Mouse (Mus musculus): ENCODE measurements around the gene Mier2. TPM values are rescaled to one million over a fixed set of nuclear protein-coding genes. Genes with fewer than 3 reads are reported as not detected.

Mier2 gene
- polyA plus RNA-seq, 1 experiment from 2014 or later, result 66.1 TPM

- H3K9ac ChIP-seq, result no peak overlapping the region
- H3K4me3 ChIP-seq, result no peak overlapping the region
- no peak overlapping the region for H3K4me2 ChIP-seq (replicated peaks)
- 0 out of 2 replicates have a peak, but pooled peaks cover 3% of the 10 kb centered on the region for H3K27me3 ChIP-seq
- WGBS, result 89% methylated on average over 6 of the region's 6 CpGs
- ATAC-seq (ENCODE audit: low FRiP score), result no peak
- no peaks in the 10 kb centered on the region for H3K9me3 ChIP-seq (replicated peaks)
- no peaks in the 10 kb centered on the region for H3K4me1 ChIP-seq
- no peak overlapping the region for H3K27ac ChIP-seq
- no peaks in the 10 kb centered on the region for H3K36me3 ChIP-seq
Measured at GRCm38 (mm10) chr10:79585136-79585535, 30.1 kb upstream of the Mier2 start.

DNA sequence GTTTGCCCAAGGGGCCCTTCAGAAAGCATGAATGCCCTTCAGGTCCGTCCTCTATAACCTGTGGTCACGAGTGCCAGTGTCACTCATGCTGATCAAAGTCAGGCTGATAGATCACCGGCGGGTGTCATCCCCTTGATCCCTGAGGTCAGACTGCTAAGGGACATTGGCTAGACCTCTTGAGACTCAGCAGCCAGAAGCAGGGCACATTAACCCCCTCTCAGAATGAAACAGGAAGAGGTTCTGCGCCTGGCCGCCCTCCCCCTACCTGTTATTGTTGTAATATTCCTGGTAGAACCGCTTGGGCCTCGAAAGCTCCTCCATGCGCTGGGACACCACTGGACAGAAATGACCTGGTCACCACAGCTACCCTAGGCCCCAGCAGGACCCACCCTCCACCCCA is 29.4 kb upstream of the Mier2 start:
- no peak overlapping the region for H3K4me3 ChIP-seq
- no peak overlapping the region for H3K27ac ChIP-seq
- H3K27me3 ChIP-seq, result peaks cover 6% of the 10 kb centered on the region; the same call in 1 of the 2 replicates
- H3K4me2 ChIP-seq (replicated peaks), result no peak overlapping the region
- no peak overlapping the region for H3K9ac ChIP-seq
- H3K4me1 ChIP-seq, result no peaks in the 10 kb centered on the region
- H3K9me3 ChIP-seq (replicated peaks), result no peaks in the 10 kb centered on the region
- ATAC-seq (ENCODE audit: low FRiP score), result no peak
- H3K36me3 ChIP-seq, result no peaks in the 10 kb centered on the region
- 80% methylated on average over 9 of the region's 9 CpGs for WGBS

DNA sequence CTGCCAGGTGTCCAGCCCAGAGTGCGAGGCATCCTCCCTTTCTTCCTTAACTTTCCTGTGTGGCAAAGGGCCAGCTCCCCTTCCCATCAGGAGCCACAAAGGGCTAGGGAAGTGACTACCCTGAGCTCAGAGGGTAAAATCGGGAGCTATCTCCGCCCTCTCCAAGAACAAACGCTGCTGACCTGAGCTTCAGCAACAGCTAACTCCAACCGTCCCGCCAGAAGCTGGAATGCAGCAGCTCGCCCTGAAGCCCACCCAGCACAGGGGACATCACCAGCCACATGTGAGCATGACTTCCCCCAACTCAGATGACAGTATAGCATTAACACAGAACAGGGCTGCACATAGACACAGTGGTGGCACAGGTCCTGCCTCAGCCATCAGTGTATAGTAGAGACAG is 29.0 kb upstream of the Mier2 start:
- Histone ChIP-seq H3K9ac (no peak overlapping the region), H3K4me2 (replicated peaks) (no peak overlapping the region), H3K36me3 (no peaks in the 10 kb centered on the region), H3K27ac (no peak overlapping the region), H3K4me1 (no peaks in the 10 kb centered on the region), H3K27me3 (peaks cover 10% of the 10 kb centered on the region; the same call in 1 of the 2 replicates), H3K4me3 (no peak overlapping the region), H3K9me3 (replicated peaks) (no peaks in the 10 kb centered on the region)
- ATAC-seq (ENCODE audit: low FRiP score), result no peak
- 70% methylated on average over 7 of the region's 7 CpGs for WGBS

DNA sequence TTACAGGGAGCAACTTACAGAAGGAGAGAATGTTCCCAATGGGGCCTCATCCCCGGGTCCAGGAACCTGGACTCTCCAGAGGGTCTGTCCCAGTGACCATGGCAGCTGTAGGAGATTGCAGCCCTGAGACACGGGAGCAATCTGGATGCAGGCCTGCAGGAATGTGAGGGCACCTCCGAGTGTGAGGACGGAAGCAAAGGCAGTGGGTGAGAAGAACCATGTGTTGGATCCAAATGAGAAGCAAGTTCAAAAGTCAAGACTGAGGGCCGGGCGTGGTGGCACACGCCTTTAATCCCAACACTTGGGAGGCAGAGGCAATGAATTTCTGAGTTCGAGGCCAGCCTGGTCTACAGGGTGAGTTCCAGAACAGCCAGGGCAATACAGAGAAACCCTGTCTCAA is 26.5 kb upstream of the Mier2 start:
- H3K9ac ChIP-seq, result no peak overlapping the region
- WGBS, result 92% methylated on average over 8 of the region's 8 CpGs
- peaks cover 11% of the 10 kb centered on the region; the same call in 1 of the 2 replicates for H3K27me3 ChIP-seq
- H3K36me3 ChIP-seq, result no peaks in the 10 kb centered on the region
- no peak overlapping the region for H3K4me2 ChIP-seq (replicated peaks)
- H3K9me3 ChIP-seq (replicated peaks), result peaks cover 3% of the 10 kb centered on the region; the same call in 1 of the 2 replicates
- H3K4me3 ChIP-seq, result no peak overlapping the region
- no peak overlapping the region for H3K27ac ChIP-seq
- no peaks in the 10 kb centered on the region for H3K4me1 ChIP-seq
- ATAC-seq (ENCODE audit: low FRiP score), result no peak

GRCm38 (mm10) chr10:79580811-79581210 is 25.8 kb upstream of the Mier2 start:
- Histone ChIP-seq H3K27ac (no peak overlapping the region), H3K9me3 (replicated peaks) (peaks cover 3% of the 10 kb centered on the region; the same call in 1 of the 2 replicates), H3K4me3 (no peak overlapping the region), H3K4me1 (no peaks in the 10 kb centered on the region), H3K4me2 (replicated peaks) (no peak overlapping the region), H3K36me3 (no peaks in the 10 kb centered on the region), H3K9ac (no peak overlapping the region), H3K27me3 (peaks cover 11% of the 10 kb centered on the region; the same call in 1 of the 2 replicates)
- no peak for ATAC-seq (ENCODE audit: low FRiP score)
- WGBS, result 40% methylated on average over 6 of the region's 6 CpGs

DNA sequence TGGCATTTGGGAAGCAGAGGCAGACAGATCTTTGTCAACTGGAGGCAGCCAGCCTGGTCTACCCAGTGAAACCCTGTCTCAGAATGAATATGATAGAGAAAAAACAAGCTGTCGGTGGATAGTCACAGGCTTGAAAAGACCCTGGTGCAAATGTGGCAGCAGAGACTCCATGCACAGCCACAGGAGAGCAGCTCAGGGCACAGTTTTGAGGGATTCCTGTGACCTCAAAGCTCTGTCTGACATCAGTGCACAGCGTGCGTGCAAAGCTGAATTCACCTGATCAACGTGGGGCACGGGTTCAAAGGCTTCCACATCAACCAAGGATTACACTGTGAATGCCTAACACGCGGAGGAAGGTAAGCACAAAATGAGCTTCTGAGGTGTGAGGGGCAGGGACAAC is 25.4 kb upstream of the Mier2 start:
- Histone ChIP-seq H3K4me3 (no peak overlapping the region), H3K9me3 (replicated peaks) (peaks cover 3% of the 10 kb centered on the region; the same call in 1 of the 2 replicates), H3K27me3 (peaks cover 11% of the 10 kb centered on the region; the same call in 1 of the 2 replicates), H3K9ac (no peak overlapping the region), H3K27ac (no peak overlapping the region), H3K4me2 (replicated peaks) (no peak overlapping the region), H3K36me3 (no peaks in the 10 kb centered on the region), H3K4me1 (no peaks in the 10 kb centered on the region)
- 65% methylated on average over 7 of the region's 7 CpGs for WGBS
- no peak for ATAC-seq (ENCODE audit: low FRiP score)

- Histone ChIP-seq H3K9me3 (replicated peaks) (peaks cover 3% of the 10 kb centered on the region; the same call in 1 of the 2 replicates), H3K27ac (no peak overlapping the region), H3K36me3 (no peaks in the 10 kb centered on the region), H3K27me3 (peaks cover 11% of the 10 kb centered on the region; the same call in 1 of the 2 replicates), H3K4me1 (no peaks in the 10 kb centered on the region), H3K4me2 (replicated peaks) (no peak overlapping the region), H3K9ac (no peak overlapping the region), H3K4me3 (no peak overlapping the region)
- 83% methylated on average over 12 of the region's 12 CpGs for WGBS
- no peak for ATAC-seq (ENCODE audit: low FRiP score)
Measured at GRCm38 (mm10) chr10:79579781-79580180, 24.8 kb upstream of the Mier2 start.

- WGBS, result 84% methylated on average over 7 of the region's 7 CpGs
- peaks cover 3% of the 10 kb centered on the region; the same call in 1 of the 2 replicates for H3K9me3 ChIP-seq (replicated peaks)
- 0 out of 2 replicates have a peak, but pooled peaks have one; percentile 2 for ATAC-seq (ENCODE audit: low FRiP score)
- no peak overlapping the region for H3K4me2 ChIP-seq (replicated peaks)
- peaks cover 11% of the 10 kb centered on the region; the same call in 1 of the 2 replicates for H3K27me3 ChIP-seq
- H3K4me3 ChIP-seq, result no peak overlapping the region
- H3K4me1 ChIP-seq, result no peaks in the 10 kb centered on the region
- H3K27ac ChIP-seq, result no peak overlapping the region
- H3K9ac ChIP-seq, result no peak overlapping the region
- H3K36me3 ChIP-seq, result no peaks in the 10 kb centered on the region
Measured at GRCm38 (mm10) chr10:79578891-79579290, 23.9 kb upstream of the Mier2 start.

DNA sequence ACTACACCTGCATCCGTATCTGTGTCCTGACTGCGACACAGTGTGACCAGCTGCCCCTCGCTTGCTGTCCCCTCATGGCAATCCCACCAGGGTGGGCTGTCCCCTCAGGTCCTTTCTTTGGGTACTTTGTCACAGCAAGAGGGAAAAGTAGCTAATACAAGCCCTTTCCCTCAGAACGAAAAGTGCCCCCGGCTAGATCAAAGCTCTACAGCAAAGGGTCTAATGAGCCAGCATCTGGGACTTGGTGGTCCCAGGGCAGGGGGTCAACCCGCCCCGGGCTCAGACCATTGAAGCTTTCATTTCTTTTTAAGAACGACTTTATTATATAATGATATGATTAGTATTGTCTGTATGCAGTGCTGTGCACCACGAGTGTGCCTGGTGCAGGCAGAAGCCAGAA is 23.3 kb upstream of the Mier2 start:
- Histone ChIP-seq H3K4me1 (no peaks in the 10 kb centered on the region), H3K27me3 (peaks cover 11% of the 10 kb centered on the region; the same call in 1 of the 2 replicates), H3K36me3 (no peaks in the 10 kb centered on the region), H3K4me2 (replicated peaks) (no peak overlapping the region), H3K9ac (no peak overlapping the region), H3K27ac (no peak overlapping the region), H3K4me3 (no peak overlapping the region), H3K9me3 (replicated peaks) (peaks cover 3% of the 10 kb centered on the region; the same call in 1 of the 2 replicates)
- ATAC-seq (ENCODE audit: low FRiP score), result 0 out of 2 replicates have a peak, but pooled peaks have one; percentile 16
- 55% methylated on average over 9 of the region's 9 CpGs for WGBS

GRCm38 (mm10) chr10:79577376-79577775 is 22.4 kb upstream of the Mier2 start:
- no peak overlapping the region for H3K9ac ChIP-seq
- 76% methylated on average over 4 of the region's 4 CpGs for WGBS
- no peak overlapping the region for H3K4me2 ChIP-seq (replicated peaks)
- ATAC-seq (ENCODE audit: low FRiP score), result no peak
- no peak overlapping the region for H3K27ac ChIP-seq
- no peak overlapping the region for H3K4me3 ChIP-seq
- no peaks in the 10 kb centered on the region for H3K4me1 ChIP-seq
- H3K9me3 ChIP-seq (replicated peaks), result peaks cover 3% of the 10 kb centered on the region; the same call in 1 of the 2 replicates
- no peaks in the 10 kb centered on the region for H3K36me3 ChIP-seq
- peaks cover 11% of the 10 kb centered on the region; the same call in 1 of the 2 replicates for H3K27me3 ChIP-seq

GRCm38 (mm10) chr10:79575754-79576153 is 20.8 kb upstream of the Mier2 start:
- ATAC-seq (ENCODE audit: low FRiP score), result no peak

DNA sequence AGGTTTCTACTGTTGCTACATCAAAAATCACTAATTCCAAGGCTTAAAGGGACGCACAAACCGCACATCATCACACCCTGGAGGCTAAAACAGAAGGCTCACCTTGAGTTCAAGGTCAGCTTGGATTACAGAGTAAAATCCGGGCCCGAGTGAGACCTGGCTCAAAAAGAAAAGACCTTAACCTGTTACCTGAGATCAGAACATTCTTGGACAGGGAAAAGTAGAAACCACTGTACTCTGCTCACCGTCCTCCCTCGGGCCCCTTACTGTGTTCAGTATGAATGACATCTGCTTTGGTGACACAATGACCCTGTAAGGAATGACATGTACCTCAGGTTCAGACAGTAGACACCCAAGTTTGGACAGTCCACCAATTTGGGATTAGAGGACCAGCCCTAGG is 19.8 kb upstream of the Mier2 start:
- H3K4me1 ChIP-seq, result no peaks in the 10 kb centered on the region
- H3K4me3 ChIP-seq, result no peak overlapping the region
- H3K9ac ChIP-seq, result no peak overlapping the region
- WGBS, result 90% methylated on average over 6 of the region's 6 CpGs
- ATAC-seq (ENCODE audit: low FRiP score), result no peak
- no peak overlapping the region for H3K4me2 ChIP-seq (replicated peaks)
- no peaks in the 10 kb centered on the region for H3K36me3 ChIP-seq
- peaks cover 7% of the 10 kb centered on the region; the same call in 1 of the 2 replicates for H3K27me3 ChIP-seq
- H3K27ac ChIP-seq, result no peak overlapping the region
- H3K9me3 ChIP-seq (replicated peaks), result peaks cover 3% of the 10 kb centered on the region; the same call in 1 of the 2 replicates

More at GRCm38 (mm10) chr10:79575754-79576153, 20.8 kb upstream of the Mier2 start:
- 73% methylated on average over 6 of the region's 6 CpGs for WGBS
- Histone ChIP-seq H3K4me3 (no peak overlapping the region), H3K27me3 (peaks cover 11% of the 10 kb centered on the region; the same call in 1 of the 2 replicates), H3K4me1 (no peaks in the 10 kb centered on the region), H3K36me3 (no peaks in the 10 kb centered on the region), H3K4me2 (replicated peaks) (no peak overlapping the region), H3K9me3 (replicated peaks) (peaks cover 3% of the 10 kb centered on the region; the same call in 1 of the 2 replicates), H3K27ac (no peak overlapping the region), H3K9ac (no peak overlapping the region)

- no peaks in the 10 kb centered on the region for H3K36me3 ChIP-seq
- H3K9ac ChIP-seq, result no peak overlapping the region
- no peak overlapping the region for H3K27ac ChIP-seq
- peaks cover 3% of the 10 kb centered on the region; the same call in 1 of the 2 replicates for H3K9me3 ChIP-seq (replicated peaks)
- no peak overlapping the region for H3K4me2 ChIP-seq (replicated peaks)
- no peaks in the 10 kb centered on the region for H3K4me1 ChIP-seq
- H3K4me3 ChIP-seq, result no peak overlapping the region
- 83% methylated on average over 8 of the region's 8 CpGs for WGBS
- 0 out of 2 replicates have a peak, but pooled peaks cover 5% of the 10 kb centered on the region for H3K27me3 ChIP-seq
- ATAC-seq (ENCODE audit: low FRiP score), result no peak
Measured at GRCm38 (mm10) chr10:79574350-79574749, 19.4 kb upstream of the Mier2 start.

Measured in hindbrain, embryonic 12.5 days (tissue).